Mouse (Mus musculus) hindbrain, embryonic 16.5 days (tissue): ENCODE measurements around the gene Kat6b. TPM values are rescaled to one million over a fixed set of nuclear protein-coding genes. Genes with fewer than 3 reads are reported as not detected.

ENCODE experiments used
- ATAC-seq: fragments of 200-750 bp; cut with Nextera tagmentation; 2 replicates; pipeline ENCODE4 v1.8.0; 2017; ENCODE audit warnings: moderate TSS enrichment, moderate library complexity
- H3K27ac ChIP-seq: fragments of 300-500 bp; sonication (generic); 2 replicates; pipeline ENCODE4 v1.5.1; 2014; ENCODE audit warnings: low read depth, mild to moderate bottlenecking, control low read depth, low read length, moderate library complexity
- H3K27me3 ChIP-seq: fragments of 300-500 bp; sonication (generic); replicated peaks from 2 replicates; pipeline ENCODE4 v1.6.1; 2014; ENCODE audit warnings: low read length; ENCODE audit not compliant: control insufficient read depth, insufficient read depth
- H3K36me3 ChIP-seq: fragments of 300-500 bp; sonication (generic); 2 replicates; pipeline ENCODE4 v1.6.1; 2014; ENCODE audit warnings: mild to moderate bottlenecking, low read length, moderate library complexity, mixed read lengths; ENCODE audit not compliant: control insufficient read depth, insufficient read depth
- H3K4me1 ChIP-seq: fragments of 300-500 bp; sonication (generic); 2 replicates; pipeline ENCODE4 v1.6.1; 2014; ENCODE audit warnings: low read depth, low read length; ENCODE audit not compliant: control insufficient read depth, insufficient read depth
- H3K4me2 ChIP-seq: fragments of 300-500 bp; sonication (generic); 2 replicates; pipeline ENCODE4 v1.6.1; 2014; ENCODE audit warnings: mild to moderate bottlenecking, low read length, control low read depth, moderate library complexity
- H3K4me3 ChIP-seq: fragments of 300-500 bp; sonication (generic); 2 replicates; pipeline ENCODE4 v1.5.1; 2014; ENCODE audit warnings: mild to moderate bottlenecking, low read length, control low read depth, moderate library complexity
- H3K9ac ChIP-seq: fragments of 300-500 bp; sonication (generic); 2 replicates; pipeline ENCODE4 v1.6.1; 2014; ENCODE audit warnings: low read depth, mild to moderate bottlenecking, control low read depth, low read length, moderate library complexity
- H3K9me3 ChIP-seq: fragments of 300-500 bp; sonication (generic); 2 replicates; pipeline ENCODE4 v1.6.1; 2014; ENCODE audit warnings: mild to moderate bottlenecking, low read length, moderate library complexity; ENCODE audit not compliant: control insufficient read depth
- WGBS: fragments of 180-500 bp; shearing (Covaris S2); extraction: QIAGEN DNeasy Blood & Tissue Kit; methylation state at CpG from one replicate; pipeline ENCODE4 v1.1.7; 2014; 5-methylcytosine and 5-hydroxymethylcytosine counted together
- polyA plus RNA-seq: library from polyadenylated mRNA; unstranded; fragments of >200 nt; fragmentation: Nextera tagmentation; extraction: Ambion mirVana; gene quantifications from 2 replicates; pipeline ENCODE4 v1.2.1, GENCODE M21; 2015

Kat6b gene
- polyA plus RNA-seq, 1 experiment from 2014 or later, result 14.2 TPM

DNA sequence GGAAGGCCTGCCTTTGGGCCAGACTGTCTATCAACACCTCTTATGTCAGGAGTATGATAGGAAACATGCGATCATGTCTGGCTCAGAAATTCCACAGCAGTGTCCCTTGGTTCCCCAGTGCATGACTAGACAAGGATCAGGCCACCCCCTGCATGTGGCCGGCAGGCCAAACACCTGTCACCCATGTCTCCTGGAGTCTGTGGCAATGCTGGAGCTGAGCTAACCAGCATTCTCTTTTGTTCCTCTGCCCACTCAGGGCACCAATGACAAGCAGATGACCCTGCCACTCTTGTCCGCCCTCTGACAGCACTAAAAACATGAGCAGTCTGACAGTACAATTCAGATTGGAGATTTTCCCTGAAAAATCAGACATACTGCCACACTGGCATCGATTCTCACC, 202.6 kb downstream of the Kat6b start:
- 79% methylated on average over 4 of the region's 4 CpGs for WGBS

DNA sequence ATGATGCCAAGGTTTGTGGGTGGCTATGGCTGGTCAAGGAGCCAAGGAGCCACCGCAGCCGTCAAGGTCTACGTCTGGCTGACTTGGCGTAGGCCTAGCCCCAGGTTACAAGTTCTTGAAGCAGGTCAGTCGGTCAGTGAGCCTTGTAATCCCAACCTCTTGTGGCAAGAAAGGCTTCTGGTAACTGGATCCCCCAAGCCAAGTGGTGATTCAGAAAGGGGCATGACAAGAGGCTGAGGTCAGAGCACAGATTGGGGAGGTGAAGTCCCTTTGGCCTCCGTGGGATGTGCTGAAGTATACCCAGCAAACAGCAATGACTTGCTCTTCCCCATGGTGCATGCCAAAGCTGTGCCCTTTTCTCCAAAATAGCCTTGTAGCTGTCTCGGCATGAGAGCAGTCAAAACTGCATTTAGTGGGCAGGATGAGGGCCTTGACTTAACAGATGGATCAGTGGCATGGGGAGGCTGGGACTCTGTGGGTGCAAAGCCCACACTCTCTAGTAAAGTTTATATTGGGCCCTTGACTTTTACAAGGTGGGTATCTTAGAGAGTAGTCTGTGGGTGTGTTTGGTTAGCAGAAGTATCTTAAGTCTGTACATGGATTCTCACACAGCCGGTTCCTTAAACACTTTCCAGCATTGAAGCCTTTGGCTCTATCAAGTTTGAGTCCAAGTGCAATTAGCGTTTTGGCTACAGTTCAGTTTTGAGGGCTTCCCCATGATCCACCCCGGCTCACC, 204.3 kb downstream of the Kat6b start:
- Histone ChIP-seq H3K4me3 (no peak overlapping the region), H3K27ac (no peak overlapping the region), H3K4me1 (peaks cover 10% of the 10 kb centered on the region), H3K36me3 (no peaks in the 10 kb centered on the region), H3K9me3 (no peaks in the 10 kb centered on the region), H3K4me2 (no peak overlapping the region), H3K27me3 (peaks cover 4% of the 10 kb centered on the region; the same call in 1 of the 2 replicates), H3K9ac (no peak overlapping the region)
- 87% methylated on average over 10 of the region's 10 CpGs for WGBS
- no peak for ATAC-seq

More for the DNA sequence above, 202.6 kb downstream of the Kat6b start:
- Histone ChIP-seq H3K4me3 (no peak overlapping the region), H3K9ac (no peak overlapping the region), H3K27me3 (peaks cover 4% of the 10 kb centered on the region; the same call in 1 of the 2 replicates), H3K4me2 (no peak overlapping the region), H3K4me1 (peaks cover 16% of the 10 kb centered on the region), H3K27ac (no peak overlapping the region), H3K9me3 (no peaks in the 10 kb centered on the region), H3K36me3 (no peaks in the 10 kb centered on the region)
- ATAC-seq, result no peak

DNA sequence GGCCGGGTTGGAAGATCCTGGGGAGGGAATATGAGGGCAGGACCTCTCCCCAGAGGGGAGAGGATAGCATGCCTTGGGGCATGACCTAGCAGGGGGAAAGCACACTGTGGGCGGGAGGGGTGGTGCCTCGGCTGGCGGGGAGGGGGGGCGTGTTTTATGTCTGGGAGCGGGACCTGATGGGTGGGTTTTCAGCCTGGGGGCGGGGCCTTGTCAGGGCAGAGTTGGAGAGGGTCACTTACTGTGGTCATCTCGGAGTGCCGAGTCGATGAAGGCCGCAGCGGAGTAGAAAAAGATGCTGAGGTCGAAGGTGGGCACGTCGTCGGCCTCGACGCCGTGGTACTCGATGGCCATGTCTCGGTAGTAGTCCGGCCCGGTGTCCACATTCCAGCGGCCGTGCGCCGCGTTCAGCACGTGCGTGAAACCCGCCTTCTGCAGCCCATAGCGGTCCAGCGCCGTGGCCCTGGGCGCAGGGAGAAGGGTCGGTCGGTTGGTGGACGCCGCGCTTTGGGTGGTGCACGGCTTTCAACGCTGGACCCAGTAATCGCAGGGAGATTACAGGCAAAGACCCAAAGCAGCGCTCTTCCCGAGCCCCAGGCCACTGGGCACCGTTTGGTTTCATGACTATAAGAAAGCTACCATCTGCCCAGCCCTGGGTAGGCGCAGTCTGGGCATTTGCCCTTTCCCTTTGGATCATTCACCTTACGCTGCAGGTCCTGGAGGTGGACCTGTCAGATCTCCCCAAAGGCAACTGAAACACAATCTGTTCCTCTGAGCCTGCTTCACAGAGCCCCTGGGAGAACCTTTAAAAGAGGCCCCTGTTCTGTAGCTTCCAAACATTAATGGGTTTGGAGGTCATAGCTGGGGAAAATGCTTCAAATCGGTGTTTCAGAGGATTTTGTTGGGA, 205.4 kb downstream of the Kat6b start:
- H3K9me3 ChIP-seq, result no peaks in the 10 kb centered on the region
- H3K36me3 ChIP-seq, result no peaks in the 10 kb centered on the region
- peaks cover 10% of the 10 kb centered on the region for H3K4me1 ChIP-seq
- peak; percentile 28; the same call in 1 of the 2 replicates for ATAC-seq
- peaks cover 4% of the 10 kb centered on the region; the same call in 1 of the 2 replicates for H3K27me3 ChIP-seq
- peak overlapping the region; percentile 50 for H3K9ac ChIP-seq
- WGBS, result 11% methylated on average over 47 of the region's 49 CpGs
- peak overlapping the region; percentile 30 for H3K4me3 ChIP-seq
- peak overlapping the region; percentile 60 for H3K4me2 ChIP-seq
- H3K27ac ChIP-seq, result no peak overlapping the region

DNA sequence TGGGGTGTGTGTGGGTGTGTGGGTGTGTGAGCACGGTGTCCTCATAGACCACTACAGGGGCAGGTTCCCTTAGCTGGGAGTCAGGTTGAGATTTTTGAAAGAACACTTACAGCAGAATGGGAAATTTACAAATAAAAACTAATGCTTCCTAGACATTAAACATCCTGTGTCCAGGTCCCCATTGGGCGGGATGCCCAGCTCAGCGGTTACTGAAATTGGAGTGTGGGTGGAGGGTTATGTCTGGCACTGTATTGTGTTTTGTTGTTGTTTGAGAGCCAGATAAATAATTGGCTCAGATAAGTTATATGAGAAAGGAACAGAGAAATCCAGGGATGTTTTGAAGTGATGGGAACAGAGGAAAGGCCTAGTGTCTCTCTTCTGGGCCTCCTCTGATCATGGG, 209.8 kb downstream of the Kat6b start:
- Histone ChIP-seq H3K4me2 (no peak overlapping the region), H3K27me3 (peaks cover 4% of the 10 kb centered on the region; the same call in 1 of the 2 replicates), H3K9ac (no peak overlapping the region), H3K9me3 (no peaks in the 10 kb centered on the region), H3K4me3 (no peak overlapping the region), H3K36me3 (no peaks in the 10 kb centered on the region), H3K27ac (no peak overlapping the region), H3K4me1 (peaks cover 4% of the 10 kb centered on the region; the same call in 1 of the 2 replicates)
- ATAC-seq, result no peak
- 81% methylated on average over 3 of the region's 3 CpGs for WGBS

DNA sequence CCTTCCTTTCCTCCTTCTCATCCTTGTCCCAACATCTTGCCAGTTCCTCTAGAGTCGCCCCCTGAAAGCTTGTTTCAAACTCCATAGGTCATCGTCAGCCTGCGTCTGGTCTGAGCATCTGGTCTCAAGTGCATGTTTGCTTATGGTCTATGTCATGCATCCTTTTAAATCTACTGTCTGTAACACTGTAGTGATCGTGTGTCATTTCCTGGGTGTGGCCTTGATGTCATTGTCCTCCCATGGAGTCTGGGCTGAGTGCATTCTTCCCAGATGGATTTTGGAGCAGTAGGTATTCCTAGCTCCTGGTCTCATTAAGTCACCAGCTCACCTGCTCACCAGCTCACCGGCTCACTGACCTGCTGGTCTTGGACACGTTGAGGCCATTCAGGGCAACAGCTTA, 213.8 kb downstream of the Kat6b start:
- H3K9me3 ChIP-seq, result no peaks in the 10 kb centered on the region
- H3K4me3 ChIP-seq, result no peak overlapping the region

DNA sequence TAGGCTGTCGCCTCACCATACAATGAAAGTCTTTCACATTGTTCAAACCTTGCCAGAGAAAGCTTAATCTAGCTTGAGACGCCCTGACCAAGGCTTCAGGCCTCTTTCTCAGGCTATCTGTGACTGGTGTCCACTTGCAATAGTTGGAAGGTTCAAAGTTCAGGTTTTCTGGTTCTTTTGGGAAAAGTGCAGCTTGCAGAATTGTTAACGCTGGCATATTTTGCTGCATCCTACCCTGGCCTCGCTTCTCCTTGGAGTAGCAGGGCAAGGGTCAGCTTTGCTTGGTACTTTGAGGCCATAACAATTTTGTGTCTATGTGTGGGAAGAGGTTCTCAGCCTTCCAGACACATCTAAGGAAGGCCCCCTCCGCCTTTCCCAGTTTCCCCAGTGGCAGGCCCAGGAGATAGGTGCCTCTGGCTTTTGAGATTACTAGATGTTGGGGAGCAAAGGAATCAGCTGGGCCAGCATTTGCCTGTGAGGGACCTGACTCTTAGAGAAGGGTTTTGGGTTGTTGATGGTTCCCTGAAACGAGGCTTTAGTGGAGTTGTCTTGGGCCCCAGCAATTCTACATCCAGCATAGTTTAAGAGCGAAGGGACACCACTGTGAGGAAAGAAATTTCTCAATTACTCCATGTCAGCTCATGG, 215.1 kb downstream of the Kat6b start:
- ATAC-seq, result no peak
- 75% methylated on average over 7 of the region's 7 CpGs for WGBS
- no peaks in the 10 kb centered on the region for H3K9me3 ChIP-seq
- no peaks in the 10 kb centered on the region for H3K27me3 ChIP-seq
- H3K4me2 ChIP-seq, result no peak overlapping the region
- no peak overlapping the region for H3K27ac ChIP-seq
- no peak overlapping the region for H3K4me3 ChIP-seq
- H3K36me3 ChIP-seq, result no peaks in the 10 kb centered on the region
- no peak overlapping the region for H3K9ac ChIP-seq
- H3K4me1 ChIP-seq, result no peaks in the 10 kb centered on the region

More for the DNA sequence above, 213.8 kb downstream of the Kat6b start:
- Histone ChIP-seq H3K27me3 (no peaks in the 10 kb centered on the region), H3K4me2 (no peak overlapping the region), H3K4me1 (no peaks in the 10 kb centered on the region), H3K36me3 (no peaks in the 10 kb centered on the region), H3K9ac (no peak overlapping the region), H3K27ac (no peak overlapping the region)
- no peak for ATAC-seq
- WGBS, result 82% methylated on average over 6 of the region's 6 CpGs

DNA sequence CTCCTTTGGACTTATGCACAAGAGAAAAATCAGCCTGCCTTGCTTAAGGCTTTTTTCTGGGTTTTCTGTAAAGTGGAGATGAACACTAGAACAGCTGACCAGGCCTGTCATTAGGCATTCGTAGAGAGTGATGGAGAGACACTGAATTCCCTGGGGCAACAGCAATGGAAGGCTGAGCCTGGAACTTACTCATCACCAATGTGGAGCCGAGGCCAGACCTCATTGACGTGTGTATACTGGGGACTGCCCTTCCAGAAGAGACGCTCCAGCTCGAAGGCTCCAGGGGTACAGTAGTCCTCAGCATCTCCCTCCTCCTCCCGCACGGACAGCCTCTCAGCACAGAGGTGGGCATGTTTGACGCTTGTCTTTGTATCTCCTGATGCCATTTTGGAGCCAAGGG, 221.5 kb downstream of the Kat6b start:
- Histone ChIP-seq H3K9me3 (no peaks in the 10 kb centered on the region), H3K4me2 (no peak overlapping the region), H3K4me1 (peaks cover 7% of the 10 kb centered on the region; the same call in 1 of the 2 replicates), H3K4me3 (no peak overlapping the region), H3K27ac (no peak overlapping the region), H3K27me3 (no peaks in the 10 kb centered on the region), H3K36me3 (no peaks in the 10 kb centered on the region), H3K9ac (no peak overlapping the region)
- 86% methylated on average over 8 of the region's 8 CpGs for WGBS
- no peak for ATAC-seq

DNA sequence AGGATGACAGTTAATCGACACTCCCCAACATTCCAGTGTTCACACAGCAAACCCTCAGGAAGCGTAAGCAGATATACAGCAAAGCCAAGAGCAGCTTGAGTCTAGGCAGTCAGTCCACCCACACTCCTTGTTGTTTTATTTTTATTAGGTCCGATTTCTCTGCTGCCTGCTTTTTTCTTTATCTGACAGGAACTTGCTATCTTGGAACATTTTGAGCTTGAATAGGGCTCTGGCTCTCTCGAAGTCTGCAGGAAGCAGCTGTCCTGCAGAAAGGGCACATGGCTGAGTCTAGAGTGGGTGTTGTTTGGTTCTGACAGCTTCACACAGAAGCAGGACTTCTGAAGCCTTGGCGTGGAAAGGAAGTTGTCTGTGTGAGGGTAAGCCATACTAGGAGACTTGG, 222.0 kb downstream of the Kat6b start:
- Histone ChIP-seq H3K4me1 (peaks cover 7% of the 10 kb centered on the region; the same call in 1 of the 2 replicates), H3K9me3 (no peaks in the 10 kb centered on the region)
- WGBS, result 66% methylated on average over 5 of the region's 5 CpGs

More for the DNA sequence above, 222.0 kb downstream of the Kat6b start:
- H3K4me3 ChIP-seq, result no peak overlapping the region
- H3K9ac ChIP-seq, result no peak overlapping the region
- no peaks in the 10 kb centered on the region for H3K27me3 ChIP-seq
- ATAC-seq, result no peak
- H3K4me2 ChIP-seq, result no peak overlapping the region
- no peaks in the 10 kb centered on the region for H3K36me3 ChIP-seq
- H3K27ac ChIP-seq, result no peak overlapping the region
